Mouse (Mus musculus) testis, adult 2 months (tissue): ENCODE measurements around the gene Nr6a1. TPM values are rescaled to one million over a fixed set of nuclear protein-coding genes. Genes with fewer than 3 reads are reported as not detected.

ENCODE experiments used
- H3K27ac ChIP-seq: fragments of 200-500 bp; 2 replicates; pipeline ENCODE4 v1.5.1; 2012; ENCODE audit warnings: low read depth, low read length; ENCODE audit not compliant: control insufficient read depth, insufficient read depth
- H3K27me3 ChIP-seq: fragments of 200-500 bp; 2 replicates; pipeline ENCODE4 v1.6.1; 2012; ENCODE audit warnings: mild to moderate bottlenecking, low read length, moderate library complexity; ENCODE audit not compliant: control insufficient read depth, insufficient read depth
- H3K36me3 ChIP-seq: fragments of 200-500 bp; 2 replicates; pipeline ENCODE4 v1.6.1; 2012; ENCODE audit warnings: mild to moderate bottlenecking, low read length; ENCODE audit not compliant: control insufficient read depth, insufficient read depth
- H3K4me1 ChIP-seq: fragments of 200-500 bp; 2 replicates; pipeline ENCODE4 v1.6.1; 2012; ENCODE audit warnings: low read length; ENCODE audit not compliant: control insufficient read depth, insufficient read depth
- H3K4me3 ChIP-seq: fragments of 200-500 bp; 2 replicates; pipeline ENCODE4 v1.5.1; 2012; ENCODE audit warnings: low read depth, mild to moderate bottlenecking, low read length, moderate library complexity, mixed read lengths; ENCODE audit not compliant: control insufficient read depth
- CTCF ChIP-seq: fragments of 200-500 bp; IDR thresholded peaks from 2 replicates; pipeline ENCODE4 v1.5.1; 2012; ENCODE audit warnings: low read depth, mild to moderate bottlenecking, inconsistent platforms, low read length, moderate library complexity; ENCODE audit not compliant: control insufficient read depth, insufficient read depth, insufficient replicate concordance
- POLR2A ChIP-seq: fragments of 200-500 bp; IDR thresholded peaks from 2 replicates; pipeline ENCODE4 v1.6.1; 2012; ENCODE audit warnings: low read depth, mild to moderate bottlenecking, inconsistent platforms, low read length, moderate library complexity; ENCODE audit not compliant: control insufficient read depth
- polyA plus RNA-seq: library from polyadenylated mRNA; depleted of rRNA; stranded (reverse); fragments of >200 nt; gene quantifications from 2 replicates; pipeline ENCODE4 v1.2.3, GENCODE M21; 2012

The Nr6a1 gene
- polyA plus RNA-seq, 1 experiment: 204 TPM

GRCm38 (mm10) chr2:38969650-38970049 is 42.2 kb upstream of the Nr6a1 start:
- TF ChIP-seq CTCF: no peak
- TF ChIP-seq POLR2A: no peak
- no peak overlapping the region for H3K27ac ChIP-seq
- H3K4me3 ChIP-seq: no peak overlapping the region
- H3K4me1 ChIP-seq: no peaks in the 10 kb centered on the region; the same call in 1 of the 2 replicates
- H3K36me3 ChIP-seq: no peaks in the 10 kb centered on the region
- H3K27me3 ChIP-seq: no peaks in the 10 kb centered on the region

- Histone ChIP-seq H3K36me3 (no peaks in the 10 kb centered on the region), H3K27me3 (no peaks in the 10 kb centered on the region), H3K4me1 (no peaks in the 10 kb centered on the region), H3K4me3 (no peak overlapping the region), H3K27ac (no peak overlapping the region)
- no peak for TF ChIP-seq POLR2A
Measured at GRCm38 (mm10) chr2:38964198-38964597, 36.7 kb upstream of the Nr6a1 start.

- Histone ChIP-seq H3K36me3 (no peaks in the 10 kb centered on the region), H3K4me1 (no peaks in the 10 kb centered on the region; the same call in 1 of the 2 replicates), H3K27ac (no peak overlapping the region), H3K27me3 (no peaks in the 10 kb centered on the region), H3K4me3 (no peak overlapping the region)
- no peak for TF ChIP-seq POLR2A
Measured at GRCm38 (mm10) chr2:38957671-38958223, 30.3 kb upstream of the Nr6a1 start.

- Histone ChIP-seq H3K4me1 (no peaks in the 10 kb centered on the region; the same call in 1 of the 2 replicates), H3K27me3 (no peaks in the 10 kb centered on the region), H3K36me3 (no peaks in the 10 kb centered on the region), H3K27ac (no peak overlapping the region), H3K4me3 (no peak overlapping the region)
- TF ChIP-seq POLR2A (no peak), CTCF (no peak)
Measured at GRCm38 (mm10) chr2:38956062-38956461, 28.6 kb upstream of the Nr6a1 start.

GRCm38 (mm10) chr2:38953152-38953883 is 25.8 kb upstream of the Nr6a1 start:
- Histone ChIP-seq H3K27me3 (no peaks in the 10 kb centered on the region), H3K36me3 (no peaks in the 10 kb centered on the region), H3K4me3 (no peak overlapping the region), H3K27ac (no peak overlapping the region), H3K4me1 (peaks cover 3% of the 10 kb centered on the region; the same call in 1 of the 2 replicates)
- no peak for TF ChIP-seq CTCF
- TF ChIP-seq POLR2A: no peak

- Histone ChIP-seq H3K4me1 (peaks cover 3% of the 10 kb centered on the region; the same call in 1 of the 2 replicates), H3K36me3 (no peaks in the 10 kb centered on the region), H3K27me3 (no peaks in the 10 kb centered on the region), H3K4me3 (no peak overlapping the region), H3K27ac (no peak overlapping the region)
- no peak for TF ChIP-seq POLR2A
- TF ChIP-seq CTCF: no peak
Measured at GRCm38 (mm10) chr2:38950281-38950719, 22.8 kb upstream of the Nr6a1 start.

- H3K4me3 ChIP-seq: no peak overlapping the region
- H3K27ac ChIP-seq: no peak overlapping the region
Measured at GRCm38 (mm10) chr2:38947566-38947965, 20.1 kb upstream of the Nr6a1 start.

More at GRCm38 (mm10) chr2:38947566-38947965, 20.1 kb upstream of the Nr6a1 start:
- TF ChIP-seq POLR2A: no peak
- TF ChIP-seq CTCF: no peak
- Histone ChIP-seq H3K27me3 (no peaks in the 10 kb centered on the region), H3K4me1 (peaks cover 3% of the 10 kb centered on the region; the same call in 1 of the 2 replicates), H3K36me3 (no peaks in the 10 kb centered on the region)
